Mouse (Mus musculus) thymus, postnatal 0 days (tissue): ENCODE results near the gene Prcd. TPM values are rescaled to one million over a fixed set of nuclear protein-coding genes. Genes with fewer than 3 reads are reported as not detected.
"Not testable (repeated sequence)": the region's sequence is repeated elsewhere in the genome, so short reads cannot be mapped to it uniquely, and the experiment has no call there.

Source experiments
- DNase-seq: peaks from one replicate; pipeline ENCODE4 v3.0.0-alpha.2; 2015; ENCODE audit warnings: low spot score
- polyA plus RNA-seq: library from polyadenylated mRNA; unstranded; fragments of >200 nt; fragmentation: Nextera tagmentation; extraction: Ambion mirVana; gene quantifications from 2 replicates; pipeline ENCODE4 v1.2.1, GENCODE M21; 2015

Prcd gene
- polyA plus RNA-seq = 0.27 and 0.57 TPM in 2 replicates

GRCm38 (mm10) chr11:116653234-116653633, at the start of gene Prcd:
Gene Prcd, plus strand, starts transcription at chr11:116653534.
- DNase-seq = no peak

GRCm38 (mm10) chr11:116604097-116604496, 49.2 kb upstream of the Prcd start:
- no peak for DNase-seq

GRCm38 (mm10) chr11:116607717-116608116, 45.6 kb upstream of the Prcd start:
- peak; percentile 45 for DNase-seq

GRCm38 (mm10) chr11:116609965-116610630, 43.2 kb upstream of the Prcd start:
- no peak for DNase-seq

- not testable (repeated sequence) for DNase-seq
These were observed 42.2 kb upstream of the Prcd start for GRCm38 (mm10) chr11:116611168-116611567.

GRCm38 (mm10) chr11:116611883-116612282, 41.5 kb upstream of the Prcd start:
- DNase-seq = no peak

GRCm38 (mm10) chr11:116612554-116612953, 40.8 kb upstream of the Prcd start:
- DNase-seq = no peak

- no peak for DNase-seq
These were observed 40.1 kb upstream of the Prcd start for GRCm38 (mm10) chr11:116613234-116613633.

- peak; percentile 37 for DNase-seq
These were observed 37.4 kb upstream of the Prcd start for GRCm38 (mm10) chr11:116615735-116616437.

- DNase-seq = no peak
These were observed 36.8 kb upstream of the Prcd start for GRCm38 (mm10) chr11:116616438-116617118.

- DNase-seq = no peak
These were observed 35.7 kb upstream of the Prcd start for GRCm38 (mm10) chr11:116617641-116618040.

GRCm38 (mm10) chr11:116618666-116619065, 34.7 kb upstream of the Prcd start:
- no peak for DNase-seq

- DNase-seq = no peak
These were observed 34.2 kb upstream of the Prcd start for GRCm38 (mm10) chr11:116619156-116619555.

GRCm38 (mm10) chr11:116619561-116619960, 33.8 kb upstream of the Prcd start:
- DNase-seq = no peak

- no peak for DNase-seq
These were observed 33.3 kb upstream of the Prcd start for GRCm38 (mm10) chr11:116620073-116620472.

GRCm38 (mm10) chr11:116620559-116621253, 32.6 kb upstream of the Prcd start:
- DNase-seq = no peak

GRCm38 (mm10) chr11:116621258-116621704, 32.1 kb upstream of the Prcd start:
- DNase-seq = no peak

GRCm38 (mm10) chr11:116623281-116624124, 29.8 kb upstream of the Prcd start:
- DNase-seq = peak; percentile 18

GRCm38 (mm10) chr11:116624131-116624832, 29.1 kb upstream of the Prcd start:
- peak; percentile 85 for DNase-seq
